Mouse (Mus musculus) left cerebral cortex, adult 11 months (tissue): ENCODE measurements around the gene Ust.

Experiments used
- DNase-seq: peaks from one replicate; pipeline ENCODE4 v3.0.0; 2022; ENCODE audit warnings: low spot score

Ust gene

GRCm38 (mm10) chr10:8320771-8321170, 197.9 kb downstream of the Ust start:
- DNase-seq = no peak

DNA sequence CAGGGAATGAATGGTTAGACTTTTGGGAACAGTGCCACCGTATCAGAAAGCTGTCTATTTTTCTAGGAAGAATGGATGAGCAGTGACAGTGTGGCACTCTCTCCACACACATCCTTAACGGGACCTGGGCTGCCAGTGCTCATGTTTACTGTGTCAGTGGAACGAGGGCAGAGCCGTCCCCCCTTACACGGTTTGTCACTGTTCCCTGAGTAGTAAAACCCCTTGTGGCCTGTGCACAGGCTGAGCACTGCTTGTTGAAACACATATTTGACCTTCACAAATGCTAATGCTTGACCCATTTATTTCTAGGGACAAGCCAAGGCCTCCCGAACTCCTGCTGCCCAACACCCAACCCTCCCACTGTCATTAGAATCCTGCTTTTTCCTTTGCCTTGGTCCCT, 209.2 kb downstream of the Ust start:
- DNase-seq = no peak

GRCm38 (mm10) chr10:8304211-8304610, 214.4 kb downstream of the Ust start:
- DNase-seq = no peak

GRCm38 (mm10) chr10:8299166-8299565, 219.5 kb downstream of the Ust start:
- DNase-seq = no peak

- DNase-seq = no peak
These were observed 221.4 kb downstream of the Ust start for GRCm38 (mm10) chr10:8297214-8297613.

DNA sequence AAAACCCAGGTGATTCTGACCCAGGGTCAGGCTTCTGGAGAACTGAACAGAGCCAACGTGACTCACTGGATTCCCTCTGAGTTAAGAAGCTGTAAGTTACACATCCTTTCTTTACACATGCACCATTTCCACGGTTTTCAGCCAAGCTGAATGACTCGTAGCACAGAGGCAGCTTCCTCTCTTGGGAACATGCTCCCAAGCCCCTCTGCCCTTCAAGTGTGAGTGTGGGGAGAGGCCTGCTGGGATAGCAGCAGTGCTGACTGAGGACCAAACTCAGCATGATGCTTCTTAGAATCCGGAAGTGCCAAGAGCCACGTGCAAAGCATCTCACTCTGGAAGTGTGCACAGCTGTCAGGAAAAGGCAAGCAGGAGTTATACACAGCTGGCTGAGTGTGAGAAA, 228.0 kb downstream of the Ust start:
- DNase-seq = no peak

DNA sequence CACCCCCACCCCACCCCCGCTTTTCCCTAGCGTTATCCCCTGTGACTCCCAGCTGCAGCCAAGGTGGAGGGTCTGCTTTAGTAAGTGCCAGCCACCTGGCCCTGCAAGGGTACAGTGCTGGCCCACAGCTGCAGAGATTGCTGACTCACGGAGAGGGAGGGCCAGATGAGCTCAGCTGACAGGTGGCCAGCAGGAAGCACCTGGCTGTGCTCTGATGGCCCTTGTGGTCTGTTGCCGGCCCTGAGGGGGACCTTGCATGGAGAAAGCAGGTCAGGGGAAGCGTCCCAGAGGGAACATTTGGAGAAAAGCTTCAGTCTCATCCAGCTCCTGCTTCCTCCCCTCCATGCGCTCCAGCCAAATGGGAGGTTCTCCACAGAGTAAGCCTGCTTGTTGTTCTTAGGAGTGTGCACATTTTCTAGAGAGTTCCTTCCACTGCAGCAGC, 231.3 kb downstream of the Ust start:
- no peak for DNase-seq

DNA sequence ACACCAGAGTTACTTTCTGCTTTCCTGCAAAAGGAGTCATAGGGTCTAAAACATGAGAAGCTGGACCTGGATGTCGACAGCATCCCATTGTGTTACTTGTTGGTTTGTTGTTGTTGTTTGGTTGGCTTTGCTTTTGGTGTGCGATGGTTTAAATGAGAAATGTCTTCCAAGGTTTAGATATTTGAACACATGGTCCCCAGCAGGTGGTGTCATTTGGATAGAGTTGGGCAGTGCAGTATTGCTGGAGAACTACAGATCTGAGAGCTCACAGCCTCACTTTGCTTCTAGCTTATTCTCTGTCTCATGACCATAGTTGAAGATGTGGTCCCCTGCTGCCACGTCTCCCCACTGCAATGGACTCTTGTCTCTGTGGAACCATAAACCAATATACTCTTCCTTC, 234.6 kb downstream of the Ust start:
- DNase-seq = no peak

DNA sequence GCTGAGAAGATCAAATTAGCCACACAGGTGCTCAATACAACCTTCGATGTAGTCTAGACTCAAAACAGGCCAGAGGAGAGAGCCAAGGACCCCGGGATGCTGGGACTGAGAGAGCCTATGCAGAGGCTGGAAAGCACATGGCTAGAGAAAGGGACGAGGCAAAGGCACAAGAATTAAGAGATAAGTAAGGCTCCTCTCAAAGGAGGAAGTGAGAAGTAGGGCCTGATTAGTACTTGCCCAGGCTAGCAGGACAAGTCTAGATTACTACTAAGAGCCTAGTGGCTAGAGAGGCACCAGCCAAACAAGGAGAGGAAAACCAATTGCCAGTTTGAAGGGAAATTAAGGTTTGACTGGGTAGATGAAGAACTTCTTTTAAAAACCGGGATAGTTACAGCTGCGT, 241.5 kb downstream of the Ust start:
- no peak for DNase-seq

DNA sequence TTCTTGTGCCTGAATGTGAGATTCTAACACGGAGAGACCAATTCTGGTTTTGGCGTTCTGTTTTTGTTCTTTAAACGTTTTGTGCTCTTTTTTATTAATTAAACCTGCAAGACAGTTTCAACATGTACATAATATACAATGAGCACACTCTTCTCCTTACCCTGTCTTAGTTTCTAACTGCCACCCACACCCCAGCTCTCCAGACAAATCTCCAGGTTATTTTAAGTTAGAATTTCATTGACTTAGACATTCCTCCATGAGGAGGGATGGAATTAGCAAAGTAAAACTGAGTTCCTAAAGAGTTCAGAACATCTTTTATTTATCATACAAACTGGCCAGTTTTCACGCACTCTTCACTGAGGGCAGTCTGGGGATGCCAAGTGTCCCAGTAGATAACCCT, 248.9 kb downstream of the Ust start:
- no peak for DNase-seq

GRCm38 (mm10) chr10:8259716-8260115, 258.9 kb downstream of the Ust start:
- no peak for DNase-seq

- no peak for DNase-seq
These were observed 268.6 kb downstream of the Ust start for GRCm38 (mm10) chr10:8250005-8250404.

- peak; percentile 61 for DNase-seq
These were observed 276.3 kb downstream of the Ust start for GRCm38 (mm10) chr10:8242336-8242735.

GRCm38 (mm10) chr10:8240703-8241102, 277.9 kb downstream of the Ust start:
- no peak for DNase-seq

GRCm38 (mm10) chr10:8240242-8240641, 278.4 kb downstream of the Ust start:
- peak; percentile 55 for DNase-seq

DNA sequence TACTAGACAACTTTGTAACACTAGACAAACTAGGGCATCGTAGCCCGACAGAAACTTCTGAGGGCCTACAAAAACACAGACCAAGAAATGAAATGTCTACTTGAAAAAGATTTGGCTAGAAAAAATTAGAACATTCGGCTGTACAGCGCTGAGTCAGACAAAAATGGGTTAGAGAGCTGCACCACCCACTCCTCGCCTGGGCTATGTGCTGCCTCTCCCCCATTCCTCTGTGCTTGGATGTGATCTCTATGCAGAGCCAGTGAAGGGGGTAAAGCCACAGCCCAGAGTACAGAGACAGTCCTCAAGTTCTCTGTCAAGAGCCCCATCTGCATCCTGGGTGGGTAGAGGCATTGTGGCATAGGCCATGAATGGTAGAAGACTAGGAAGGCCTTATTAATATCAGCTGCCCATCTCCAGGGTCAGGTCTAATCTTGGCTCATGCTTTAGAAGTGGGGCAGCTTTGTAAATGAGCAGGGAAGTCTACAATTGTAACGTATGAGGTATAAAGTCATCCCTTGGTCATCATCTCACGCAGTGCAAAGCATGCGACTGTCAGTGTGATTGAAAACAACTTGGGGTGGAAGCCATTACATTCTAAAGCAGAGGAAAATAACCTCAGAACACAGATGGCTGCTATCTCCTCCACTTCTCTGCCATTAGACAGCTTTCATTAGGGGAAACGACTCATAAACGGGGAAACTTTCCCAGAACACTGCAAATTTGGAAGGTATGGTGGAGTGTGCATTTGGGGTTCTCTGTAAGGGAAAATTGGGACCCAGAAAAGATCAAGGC, 281.6 kb downstream of the Ust start:
- peak; percentile 32 for DNase-seq

DNA sequence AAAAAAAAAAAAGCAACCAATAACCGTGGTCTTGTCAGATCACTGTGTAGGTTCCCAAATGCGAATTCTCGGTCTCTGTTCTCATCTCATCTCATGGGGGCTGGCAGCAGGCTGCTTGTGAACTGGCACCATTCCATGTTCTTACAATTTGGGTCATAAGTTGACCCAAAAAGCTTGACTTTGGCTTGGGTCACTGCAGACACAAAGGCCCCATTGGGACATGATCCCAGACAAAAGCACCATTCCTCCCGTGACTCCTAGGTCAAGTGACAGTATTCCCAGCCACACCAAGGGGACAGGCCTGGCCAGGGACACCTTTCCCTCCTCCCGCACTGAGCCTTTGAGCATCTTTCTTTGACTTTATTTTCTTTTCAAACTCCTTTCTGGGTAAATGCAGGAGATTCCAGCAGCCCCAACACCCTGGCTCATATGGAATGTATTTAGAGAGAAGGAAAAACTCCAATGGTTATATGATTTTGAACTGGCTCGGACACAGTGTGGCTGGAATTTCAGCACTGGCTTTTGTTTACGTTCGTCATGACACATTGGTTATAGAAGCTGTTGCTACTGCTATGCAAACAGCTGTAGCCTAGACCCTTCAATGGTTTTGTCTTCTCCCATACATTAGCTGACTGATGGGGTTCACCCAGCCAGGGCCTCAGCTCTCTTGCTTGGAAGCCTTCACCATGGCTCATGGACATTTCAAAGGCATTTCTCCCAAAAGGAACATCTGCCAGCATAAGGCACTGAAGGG, 285.3 kb downstream of the Ust start:
- DNase-seq = no peak

GRCm38 (mm10) chr10:8232535-8232934, 286.1 kb downstream of the Ust start:
- no peak for DNase-seq

DNA sequence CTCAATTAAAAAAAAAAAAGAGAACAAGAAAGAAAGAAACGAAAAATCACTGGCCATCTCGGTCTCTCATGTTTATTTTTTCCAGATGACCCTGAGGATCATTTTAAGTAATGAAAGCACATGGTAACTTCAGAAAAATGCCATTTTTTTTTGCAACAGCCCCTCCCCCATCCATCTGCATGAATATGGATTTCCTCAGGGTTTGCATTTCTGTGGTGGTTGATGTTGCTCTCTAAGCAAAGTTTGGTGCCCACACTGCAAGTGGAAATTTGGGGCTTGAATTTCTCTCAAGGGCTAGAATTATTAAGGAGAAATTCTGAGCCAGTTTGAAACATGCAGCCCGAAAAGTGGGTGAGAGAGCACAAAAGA, 290.3 kb downstream of the Ust start:
- no peak for DNase-seq

GRCm38 (mm10) chr10:8227705-8228374, 290.8 kb downstream of the Ust start:
- DNase-seq = peak; percentile 30

- DNase-seq = no peak
These were observed 292.0 kb downstream of the Ust start for GRCm38 (mm10) chr10:8226650-8227049.

DNA sequence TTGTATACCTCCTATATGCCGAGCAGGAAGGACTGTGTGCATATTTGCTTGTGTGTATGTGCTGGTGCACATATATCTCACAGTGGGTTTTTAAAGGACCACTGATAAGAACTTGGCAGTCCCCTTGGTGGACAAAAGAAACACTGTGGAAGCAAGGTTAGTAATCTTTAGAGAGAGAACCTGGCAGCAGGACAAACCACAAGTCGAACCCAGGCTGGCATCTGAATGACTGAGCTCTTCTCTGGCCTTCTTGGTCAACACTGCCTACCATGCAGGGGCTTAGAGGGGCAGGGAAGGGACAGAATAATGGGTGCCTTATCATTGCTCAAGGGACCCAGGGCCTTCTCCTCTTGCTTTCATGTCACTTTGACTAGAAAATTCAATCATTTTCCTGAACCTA, 294.0 kb downstream of the Ust start:
- DNase-seq = no peak

DNA sequence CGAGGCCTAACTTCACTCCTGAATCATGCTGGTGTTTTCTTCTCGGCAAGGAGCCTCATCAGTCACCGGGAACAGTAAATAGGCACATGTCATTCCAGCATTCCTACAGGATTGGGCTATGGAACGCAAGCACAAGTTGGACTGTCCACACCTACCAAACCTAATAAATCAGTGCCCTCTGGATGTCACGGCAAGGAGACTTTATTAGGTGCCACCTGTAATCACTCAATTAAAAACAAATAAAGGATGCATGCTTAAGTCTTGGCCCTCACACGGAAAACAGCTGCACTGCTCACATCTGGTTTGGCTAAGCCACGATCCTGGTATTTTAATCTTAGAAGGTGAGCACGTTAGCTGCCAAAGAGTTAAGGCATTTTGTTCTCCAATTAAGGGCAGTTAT, 294.6 kb downstream of the Ust start:
- DNase-seq = no peak
